Mouse (Mus musculus) forebrain, embryonic 13.5 days (tissue): Measurements from ENCODE around the gene Gm11236. TPM values are rescaled to one million over a fixed set of nuclear protein-coding genes. Genes with fewer than 3 reads are reported as not detected.
A peak's percentile ranks its signal among the peaks of the same experiment; 100 is the strongest.
"Not testable (repeated sequence)": the region's sequence is repeated elsewhere in the genome, so short reads cannot be mapped to it uniquely, and the experiment has no call there.

Experiments used
- ATAC-seq: fragments of 200-750 bp; cut with Nextera tagmentation; 2 replicates; pipeline ENCODE4 v1.8.0; 2017
- H3K27ac ChIP-seq: fragments of 300-500 bp; sonication (generic); 2 replicates; pipeline ENCODE4 v1.5.1; 2015; ENCODE audit warnings: inconsistent platforms, mild to moderate bottlenecking, moderate library complexity
- H3K27me3 ChIP-seq: fragments of 300-500 bp; sonication (generic); 2 replicates; pipeline ENCODE4 v1.6.1; 2015; ENCODE audit warnings: mild to moderate bottlenecking, inconsistent platforms
- H3K36me3 ChIP-seq: fragments of 300-500 bp; sonication (generic); 2 replicates; pipeline ENCODE4 v1.6.1; 2015; ENCODE audit warnings: mild to moderate bottlenecking, inconsistent platforms; ENCODE audit not compliant: poor library complexity, severe bottlenecking
- H3K4me1 ChIP-seq: fragments of 300-500 bp; sonication (generic); 2 replicates; pipeline ENCODE4 v1.6.1; 2015; ENCODE audit warnings: inconsistent platforms
- H3K4me2 ChIP-seq: fragments of 300-500 bp; sonication (generic); 2 replicates; pipeline ENCODE4 v1.6.1; 2015; ENCODE audit warnings: inconsistent platforms, mild to moderate bottlenecking, moderate library complexity
- H3K4me3 ChIP-seq: fragments of 300-500 bp; sonication (generic); 2 replicates; pipeline ENCODE4 v1.5.1; 2015; ENCODE audit warnings: mild to moderate bottlenecking, inconsistent platforms
- H3K9ac ChIP-seq: fragments of 300-500 bp; sonication (generic); 2 replicates; pipeline ENCODE4 v1.6.1; 2015; ENCODE audit warnings: mild to moderate bottlenecking, inconsistent platforms
- H3K9me3 ChIP-seq: fragments of 300-500 bp; sonication (generic); replicated peaks from 2 replicates; pipeline ENCODE4 v1.6.1; 2016; ENCODE audit warnings: inconsistent platforms
- WGBS: fragments of 180-500 bp; shearing (Covaris S2); methylation state at CpG from one replicate; pipeline ENCODE4 v1.1.7; 2015; 5-methylcytosine and 5-hydroxymethylcytosine counted together
- polyA plus RNA-seq: library from polyadenylated mRNA; unstranded; fragments of >200 nt; fragmentation: Nextera tagmentation; extraction: Ambion mirVana; gene quantifications from 2 replicates; pipeline ENCODE4 v1.2.1, GENCODE M21; 2015

Gene Gm11236
- not detected in 2 replicates for polyA plus RNA-seq

GRCm38 (mm10) chr4:73637821-73638220, at the start of gene Gm11236:
Gene Gm11236 (plus strand): TSS chr4:73638121.
- not testable (repeated sequence) for H3K27me3 ChIP-seq, H3K9me3 ChIP-seq, H3K36me3 ChIP-seq, H3K4me2 ChIP-seq, H3K9ac ChIP-seq, H3K4me1 ChIP-seq, H3K4me3 ChIP-seq, H3K27ac ChIP-seq, ATAC-seq
- no CpG with 5 or more reads among the region's 4 CpGs for WGBS

- Histone ChIP-seq H3K4me2 (no peak overlapping the region), H3K27me3 (no peaks in the 10 kb centered on the region), H3K36me3 (no peaks in the 10 kb centered on the region), H3K27ac (no peak overlapping the region), H3K9me3 (no peaks in the 10 kb centered on the region), H3K4me1 (no peaks in the 10 kb centered on the region), H3K4me3 (no peak overlapping the region), H3K9ac (no peak overlapping the region)
- ATAC-seq: peak; percentile 88
- 6% methylated on average over 3 of the region's 3 CpGs for WGBS
These were observed 38.7 kb upstream of the Gm11236 start for GRCm38 (mm10) chr4:73599248-73599647.

GRCm38 (mm10) chr4:73607581-73607980, 30.3 kb upstream of the Gm11236 start, which contains the start of gene Gm11238:
Gene Gm11238 (plus strand): TSS chr4:73607881.
- not testable (repeated sequence) for H3K4me2 ChIP-seq, H3K4me3 ChIP-seq, H3K27ac ChIP-seq, ATAC-seq, H3K9me3 ChIP-seq, H3K27me3 ChIP-seq, H3K9ac ChIP-seq, H3K4me1 ChIP-seq, H3K36me3 ChIP-seq
- no CpG with 5 or more reads among the region's 3 CpGs for WGBS

- ATAC-seq, H3K4me1 ChIP-seq, H3K4me2 ChIP-seq, H3K9ac ChIP-seq, H3K4me3 ChIP-seq, H3K27me3 ChIP-seq, H3K36me3 ChIP-seq, H3K27ac ChIP-seq, H3K9me3 ChIP-seq: not testable (repeated sequence)
- WGBS: no CpG with 5 or more reads among the region's 3 CpGs
These were observed 15.2 kb upstream of the Gm11236 start, which contains the start of gene Gm11237 for GRCm38 (mm10) chr4:73622684-73623083. Gene Gm11237 (plus strand): TSS chr4:73622984.

GRCm38 (mm10) chr4:73661864-73662263, 23.9 kb downstream of the Gm11236 start:
- not testable (repeated sequence) for H3K4me1 ChIP-seq, H3K9me3 ChIP-seq, ATAC-seq, H3K4me2 ChIP-seq, H3K4me3 ChIP-seq, H3K9ac ChIP-seq, H3K27ac ChIP-seq, H3K36me3 ChIP-seq, H3K27me3 ChIP-seq
- 89% methylated on average over 4 of the region's 4 CpGs for WGBS

- not testable (repeated sequence) for H3K27ac ChIP-seq, ATAC-seq, H3K36me3 ChIP-seq, H3K4me2 ChIP-seq, H3K4me1 ChIP-seq, H3K4me3 ChIP-seq, H3K9me3 ChIP-seq, H3K27me3 ChIP-seq, H3K9ac ChIP-seq
- WGBS: no CpG with 5 or more reads among the region's 4 CpGs
These were observed 30.1 kb downstream of the Gm11236 start, which contains the start of gene Gm11239 for GRCm38 (mm10) chr4:73668054-73668453. Gene Gm11239 (plus strand): TSS chr4:73668354.

GRCm38 (mm10) chr4:73683216-73683615, 45.3 kb downstream of the Gm11236 start, which contains the start of gene Gm428:
Gene Gm428 (plus strand): TSS chr4:73683516.
- H3K4me3 ChIP-seq, H3K27ac ChIP-seq, H3K4me1 ChIP-seq, H3K9ac ChIP-seq, H3K9me3 ChIP-seq, H3K27me3 ChIP-seq, ATAC-seq, H3K36me3 ChIP-seq, H3K4me2 ChIP-seq: not testable (repeated sequence)
- 88% methylated on average over 2 of the region's 4 CpGs for WGBS

Other genes starting within 250 kb of the Gm11236 start
- not detected in 2 replicates for gene Gm11487, start 233.0 kb upstream of the Gm11236 start, polyA plus RNA-seq
- not detected in 2 replicates for gene Gm11238, start 30.2 kb upstream of the Gm11236 start, polyA plus RNA-seq
- not detected in 2 replicates for gene Gm11237, start 15.1 kb upstream of the Gm11236 start, polyA plus RNA-seq
- not detected in 2 replicates for gene Gm11239, start 30.2 kb downstream of the Gm11236 start, polyA plus RNA-seq
- gene Gm428, start 45.4 kb downstream of the Gm11236 start, polyA plus RNA-seq: not detected in 2 replicates
- gene Rasef, start 152.9 kb downstream of the Gm11236 start, polyA plus RNA-seq: 0.06 and 0.08 TPM in 2 replicates
- gene Gm11758, start 238.1 kb downstream of the Gm11236 start, polyA plus RNA-seq: not detected in 2 replicates